Mouse (Mus musculus) G1E (cell line): ENCODE results near the gene Camkmt.

Source experiments
- CTCF ChIP-seq: IDR thresholded peaks from 2 replicates; pipeline ENCODE4 v1.5.1; 2012; ENCODE audit warnings: low read depth, low read length, inconsistent platforms, mixed read lengths
- GATA1 ChIP-seq: IDR thresholded peaks from 2 replicates; pipeline ENCODE4 v1.6.1; 2012; ENCODE audit warnings: borderline replicate concordance, low read length, inconsistent platforms, mixed read lengths
- GATA2 ChIP-seq: IDR thresholded peaks from 2 replicates; pipeline ENCODE4 v1.6.1; 2012; ENCODE audit warnings: low read depth, low read length, inconsistent platforms, borderline replicate concordance
- TAL1 ChIP-seq: conservative IDR thresholded peaks from 2 replicates; pipeline ENCODE4 v1.6.1; 2012; ENCODE audit warnings: low read depth, low read length, inconsistent platforms, mixed read lengths

- TF ChIP-seq CTCF (no peak), GATA2 (no peak), GATA1 (no peak), TAL1 (no peak)
Measured at GRCm38 (mm10) chr17:85395502-85395901, 305.1 kb downstream of the Camkmt start.
